Mouse (Mus musculus) liver, adult 2 months (tissue): ENCODE data around the gene Gm17949. TPM values are rescaled to one million over a fixed set of nuclear protein-coding genes. Genes with fewer than 3 reads are reported as not detected.
A peak's percentile ranks its signal among the peaks of the same experiment; 100 is the strongest.

Experiments used
- DNase-seq: peaks from one replicate; pipeline ENCODE4 v3.0.0-alpha.2; 2011; ENCODE audit warnings: low read depth, low spot score; ENCODE audit errors: extremely low read depth
- H3K27ac ChIP-seq: fragments of 200-500 bp; replicated peaks from 2 replicates; pipeline ENCODE4 v1.5.1; 2012; ENCODE audit warnings: low read depth, mild to moderate bottlenecking, control low read depth, inconsistent platforms, low read length; ENCODE audit not compliant: insufficient read depth
- H3K27me3 ChIP-seq: fragments of 200-500 bp; 2 replicates; pipeline ENCODE4 v1.6.1; 2012; ENCODE audit warnings: mild to moderate bottlenecking, moderate library complexity, low read length, inconsistent platforms; ENCODE audit not compliant: control insufficient read depth, insufficient read depth
- H3K36me3 ChIP-seq: fragments of 200-500 bp; 2 replicates; pipeline ENCODE4 v1.6.1; 2012; ENCODE audit warnings: low read length, inconsistent platforms; ENCODE audit not compliant: control insufficient read depth, insufficient read depth
- H3K4me1 ChIP-seq: fragments of 200-500 bp; 2 replicates; pipeline ENCODE4 v1.6.1; 2011; ENCODE audit warnings: low read length; ENCODE audit not compliant: control insufficient read depth, insufficient read depth
- H3K4me3 ChIP-seq: fragments of 200-500 bp; 2 replicates; pipeline ENCODE4 v1.5.1; 2011; ENCODE audit warnings: low read depth, mild to moderate bottlenecking, control low read depth, low read length, moderate library complexity; ENCODE audit not compliant: insufficient read depth
- H3K79me2 ChIP-seq: fragments of 200-500 bp; 2 replicates; pipeline ENCODE4 v1.6.1; 2012; ENCODE audit warnings: inconsistent platforms, mild to moderate bottlenecking, low read length, moderate library complexity; ENCODE audit not compliant: control insufficient read depth, insufficient read depth
- H3K9ac ChIP-seq: fragments of 200-500 bp; 2 replicates; pipeline ENCODE4 v1.6.1; 2012; ENCODE audit warnings: low read depth, mild to moderate bottlenecking, control low read depth, inconsistent platforms, low read length
- CTCF ChIP-seq: fragments of 200-500 bp; IDR thresholded peaks from 2 replicates; pipeline ENCODE4 v1.5.1; 2011; ENCODE audit warnings: low read depth, low read length, control low read depth
- POLR2A ChIP-seq: fragments of 200-500 bp; IDR thresholded peaks from 2 replicates; pipeline ENCODE4 v1.6.1; 2011; ENCODE audit warnings: low read length, control low read depth; ENCODE audit not compliant: insufficient read depth; ENCODE audit errors: extremely low read depth
- WGBS: fragments of 180-500 bp; shearing (Covaris S2); methylation state at CpG from one replicate; pipeline ENCODE4 v1.1.7; 2018; 5-methylcytosine and 5-hydroxymethylcytosine counted together
- polyA plus RNA-seq: library from polyadenylated mRNA; depleted of rRNA; stranded (reverse); fragments of >200 nt; gene quantifications from 2 replicates; pipeline ENCODE4 v1.2.3, GENCODE M21; 2012; rRNA removed
- total RNA-seq: library from RNA; depleted of rRNA; stranded (reverse); fragments of >200 nt; gene quantifications from 2 replicates; pipeline ENCODE4 v1.2.3, GENCODE M21; 2014; rRNA removed

Gene Gm17949
- total and polyA plus RNA-seq, 2 experiments: not detected

DNA sequence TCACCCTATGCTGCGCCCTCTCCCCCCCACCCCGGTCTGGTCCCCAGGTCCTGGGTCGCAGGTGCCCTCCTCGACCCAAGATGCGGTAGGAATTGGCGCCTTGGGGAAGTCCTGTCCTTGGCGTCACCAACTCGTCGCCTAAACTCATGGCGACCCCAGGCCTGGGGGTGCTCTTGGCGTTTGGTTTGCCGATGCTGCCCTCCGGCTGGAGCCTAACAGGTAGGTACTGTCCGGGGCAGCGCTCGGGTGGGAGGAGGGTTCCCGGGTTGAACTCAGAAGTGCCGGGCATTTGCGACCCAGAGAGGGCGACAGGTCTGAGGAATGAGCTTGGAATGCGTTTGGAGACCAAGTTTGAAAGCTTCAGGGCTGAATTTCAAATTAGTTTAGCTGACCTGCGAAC, 51.3 kb downstream of the Gm17949 start:
- DNase-seq: peak; percentile 27
- peaks cover 4% of the 10 kb centered on the region; the same call in 1 of the 2 replicates for H3K79me2 ChIP-seq
- 1% methylated on average over 22 of the region's 22 CpGs for WGBS
- peak overlapping the region; percentile 83 for H3K9ac ChIP-seq
- no peaks in the 10 kb centered on the region for H3K27me3 ChIP-seq
- H3K27ac ChIP-seq: peak overlapping the region; percentile 80
- H3K4me1 ChIP-seq: peaks cover 13% of the 10 kb centered on the region
- H3K36me3 ChIP-seq: no peaks in the 10 kb centered on the region; the same call in 1 of the 2 replicates
- TF ChIP-seq POLR2A: no peak
- no peak for TF ChIP-seq CTCF
- H3K4me3 ChIP-seq: peak overlapping the region; percentile 78

DNA sequence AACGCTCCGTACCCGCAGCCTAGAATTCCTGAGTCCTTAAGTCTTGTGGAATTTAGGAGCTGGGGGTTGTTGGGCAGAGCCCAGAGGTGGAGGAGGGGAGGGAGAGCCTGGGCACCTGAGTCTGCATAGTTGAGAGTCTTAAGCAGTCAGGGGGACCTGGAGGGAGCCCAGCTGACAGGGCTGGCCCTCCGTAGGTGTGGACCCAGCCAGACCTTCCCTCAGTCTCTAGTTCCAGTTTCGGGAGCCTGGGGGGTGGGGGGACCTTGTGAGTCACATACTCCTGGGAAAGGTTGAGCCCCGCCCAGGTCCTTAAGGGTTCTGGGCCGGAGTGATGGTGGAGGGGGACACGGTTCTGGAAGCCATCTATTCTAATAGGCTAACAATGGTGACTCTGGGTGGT, 51.8 kb downstream of the Gm17949 start:
- peaks cover 4% of the 10 kb centered on the region; the same call in 1 of the 2 replicates for H3K79me2 ChIP-seq
- 26% methylated on average over 8 of the region's 8 CpGs for WGBS
- TF ChIP-seq CTCF: no peak
- TF ChIP-seq POLR2A: no peak
- no peak overlapping the region for H3K27ac ChIP-seq
- peaks cover 10% of the 10 kb centered on the region for H3K4me1 ChIP-seq
- no peak for DNase-seq
- H3K27me3 ChIP-seq: no peaks in the 10 kb centered on the region
- H3K9ac ChIP-seq: peak overlapping the region; percentile 21; the same call in 1 of the 2 replicates
- no peaks in the 10 kb centered on the region for H3K36me3 ChIP-seq
- H3K4me3 ChIP-seq: peak overlapping the region; percentile 43

DNA sequence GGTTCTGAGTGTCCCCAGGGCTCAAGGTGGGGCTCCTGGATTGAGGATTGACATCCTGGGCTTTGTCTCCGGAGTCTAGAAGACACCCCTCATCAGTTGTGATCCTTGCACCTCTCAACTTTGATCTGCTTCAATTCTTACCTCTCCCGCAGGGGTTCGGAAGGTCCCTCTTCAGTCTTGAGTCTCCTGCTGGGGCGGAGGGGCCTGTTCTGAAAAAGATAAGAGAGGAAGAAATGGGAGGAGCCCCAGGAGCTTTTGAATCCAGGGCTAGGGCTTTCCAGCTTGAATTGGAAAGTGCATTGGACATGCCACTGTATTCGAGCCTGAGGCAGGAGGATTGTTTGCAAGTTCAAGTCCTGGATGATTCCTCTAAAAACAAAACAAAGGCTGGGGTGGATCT, 55.6 kb downstream of the Gm17949 start:
- H3K4me1 ChIP-seq: 0 out of 2 replicates have a peak, but pooled peaks cover 3% of the 10 kb centered on the region
- no peaks in the 10 kb centered on the region for H3K27me3 ChIP-seq
- TF ChIP-seq POLR2A (no peak), CTCF (no peak)
- H3K27ac ChIP-seq: no peak overlapping the region
- no peak for DNase-seq
- H3K36me3 ChIP-seq: no peaks in the 10 kb centered on the region
- H3K4me3 ChIP-seq: no peak overlapping the region
- peaks cover 4% of the 10 kb centered on the region; the same call in 1 of the 2 replicates for H3K79me2 ChIP-seq
- WGBS: 79% methylated on average over 5 of the region's 5 CpGs
- no peak overlapping the region for H3K9ac ChIP-seq

DNA sequence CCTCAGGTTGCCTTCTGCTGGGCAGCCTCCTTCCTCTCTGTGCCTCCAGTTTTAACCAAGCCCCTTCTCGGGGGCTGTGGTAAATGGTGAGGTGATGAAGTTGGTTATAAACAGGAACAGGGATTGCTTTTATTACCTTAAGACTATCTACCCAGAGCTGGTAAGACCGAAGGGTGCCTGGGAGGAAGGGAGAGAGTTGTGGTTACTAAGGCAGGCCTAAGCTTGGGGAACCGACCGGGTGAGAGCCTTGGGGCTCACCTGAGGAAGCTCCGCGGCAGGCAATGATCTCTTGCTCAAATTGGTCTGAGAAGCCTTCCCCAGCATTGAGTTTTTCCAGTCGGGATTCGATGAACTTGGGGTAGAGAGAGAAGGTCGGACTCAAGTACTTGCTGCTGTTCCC, 59.0 kb downstream of the Gm17949 start:
- H3K4me1 ChIP-seq: no peaks in the 10 kb centered on the region
- no peak overlapping the region for H3K9ac ChIP-seq
- no peaks in the 10 kb centered on the region for H3K36me3 ChIP-seq
- TF ChIP-seq POLR2A (no peak), CTCF (no peak)
- 31% methylated on average over 9 of the region's 9 CpGs for WGBS
- H3K4me3 ChIP-seq: no peak overlapping the region
- H3K27ac ChIP-seq: no peak overlapping the region
- H3K27me3 ChIP-seq: no peaks in the 10 kb centered on the region
- no peak for DNase-seq
- no peaks in the 10 kb centered on the region for H3K79me2 ChIP-seq

DNA sequence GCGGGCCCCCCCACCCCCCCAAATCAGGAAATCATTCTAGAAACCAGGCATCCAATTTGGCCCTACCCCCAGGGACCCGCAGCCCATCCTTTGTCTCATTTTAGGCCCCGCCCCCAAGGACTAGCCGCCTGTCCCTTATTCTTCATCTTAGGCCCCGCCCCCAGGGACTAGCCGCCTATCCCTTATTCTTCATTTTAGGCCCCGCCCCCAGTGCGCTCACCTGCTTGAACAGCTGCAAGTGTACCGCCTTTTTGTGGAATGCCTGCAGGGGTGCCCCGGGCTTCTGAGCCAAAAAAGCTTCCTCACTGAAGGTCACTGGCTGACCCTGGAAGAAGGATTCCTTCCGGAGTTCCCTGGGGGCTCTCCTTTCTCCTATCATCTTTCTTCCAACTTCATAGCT, 59.4 kb downstream of the Gm17949 start:
- no peak for DNase-seq
- Histone ChIP-seq H3K27ac (no peak overlapping the region), H3K9ac (no peak overlapping the region), H3K36me3 (no peaks in the 10 kb centered on the region), H3K27me3 (no peaks in the 10 kb centered on the region), H3K4me3 (no peak overlapping the region), H3K4me1 (no peaks in the 10 kb centered on the region), H3K79me2 (no peaks in the 10 kb centered on the region)
- TF ChIP-seq POLR2A (no peak), CTCF (no peak)
- 12% methylated on average over 11 of the region's 11 CpGs for WGBS

Other genes with a start within 250 kb of the Gm17949 start
- 7.2 and 11.9 TPM in 2 replicates for gene Dus3l, start 246.7 kb upstream of the Gm17949 start, total RNA-seq
- 19.7 and 25.7 TPM in 2 replicates for gene Dus3l, start 246.7 kb upstream of the Gm17949 start, polyA plus RNA-seq
- 0.18 TPM in 1 of 2 replicates, not detected in the other for gene Prr22, start 241.2 kb upstream of the Gm17949 start, total RNA-seq
- 0.85 and 1.5 TPM in 2 replicates for gene Prr22, start 241.2 kb upstream of the Gm17949 start, polyA plus RNA-seq
- 0.18 and 0.54 TPM in 2 replicates for gene Rfx2, start 180.5 kb upstream of the Gm17949 start, total RNA-seq
- 0.87 and 1.0 TPM in 2 replicates for gene Rfx2, start 180.5 kb upstream of the Gm17949 start, polyA plus RNA-seq
- gene Acsbg2, start 137.0 kb upstream of the Gm17949 start, total RNA-seq: not detected in 2 replicates
- gene Acsbg2, start 137.0 kb upstream of the Gm17949 start, polyA plus RNA-seq: not detected in 2 replicates
- gene 1700061G19Rik, start 136.0 kb upstream of the Gm17949 start, total RNA-seq: not detected in 2 replicates
- 0.02 TPM in 1 of 2 replicates, not detected in the other for gene 1700061G19Rik, start 136.0 kb upstream of the Gm17949 start, polyA plus RNA-seq
- 3.0 and 4.4 TPM in 2 replicates for gene Mllt1, start 76.1 kb upstream of the Gm17949 start, total RNA-seq
- gene Mllt1, start 76.1 kb upstream of the Gm17949 start, polyA plus RNA-seq: 19.4 and 22.7 TPM in 2 replicates
- gene Acer1, start 29.3 kb upstream of the Gm17949 start, total RNA-seq: not detected in 2 replicates
- gene Acer1, start 29.3 kb upstream of the Gm17949 start, polyA plus RNA-seq: not detected in 2 replicates
- gene Clpp, start 21.2 kb upstream of the Gm17949 start, total RNA-seq: 75.6 and 93.8 TPM in 2 replicates
- 174 and 184 TPM in 2 replicates for gene Clpp, start 21.2 kb upstream of the Gm17949 start, polyA plus RNA-seq
- 23.2 and 24.4 TPM in 2 replicates for gene Alkbh7, start 14.1 kb upstream of the Gm17949 start, total RNA-seq
- gene Alkbh7, start 14.1 kb upstream of the Gm17949 start, polyA plus RNA-seq: 42.0 and 51.1 TPM in 2 replicates
- not detected in 2 replicates for gene Pspn, start 11.5 kb upstream of the Gm17949 start, total RNA-seq
- not detected in 2 replicates for gene Pspn, start 11.5 kb upstream of the Gm17949 start, polyA plus RNA-seq
- 10.9 and 11.9 TPM in 2 replicates for gene Gtf2f1, start 181 bp upstream of the Gm17949 start, total RNA-seq
- 10.4 and 10.6 TPM in 2 replicates for gene Gtf2f1, start 181 bp upstream of the Gm17949 start, polyA plus RNA-seq
- gene Khsrp, start 20.1 kb downstream of the Gm17949 start, total RNA-seq: 7.6 and 15.6 TPM in 2 replicates
- 30.3 and 38.9 TPM in 2 replicates for gene Khsrp, start 20.1 kb downstream of the Gm17949 start, polyA plus RNA-seq
- gene Slc25a41, start 30.2 kb downstream of the Gm17949 start, total RNA-seq: not detected in 2 replicates
- gene Slc25a41, start 30.2 kb downstream of the Gm17949 start, polyA plus RNA-seq: not detected in 2 replicates
- 21.9 and 27.7 TPM in 2 replicates for gene Crb3, start 47.6 kb downstream of the Gm17949 start, total RNA-seq
- 45.6 and 57.7 TPM in 2 replicates for gene Crb3, start 47.6 kb downstream of the Gm17949 start, polyA plus RNA-seq
- gene Slc25a23, start 48.4 kb downstream of the Gm17949 start, total RNA-seq: 54.9 and 94.6 TPM in 2 replicates
- 212 and 255 TPM in 2 replicates for gene Slc25a23, start 48.4 kb downstream of the Gm17949 start, polyA plus RNA-seq
- gene Dennd1c, start 67.0 kb downstream of the Gm17949 start, total RNA-seq: 0.54 and 0.92 TPM in 2 replicates
- 1.2 and 1.6 TPM in 2 replicates for gene Dennd1c, start 67.0 kb downstream of the Gm17949 start, polyA plus RNA-seq
- 0.18 and 0.27 TPM in 2 replicates for gene Tubb4a, start 76.3 kb downstream of the Gm17949 start, total RNA-seq
- gene Tubb4a, start 76.3 kb downstream of the Gm17949 start, polyA plus RNA-seq: 0.16 and 0.24 TPM in 2 replicates
- 0.18 and 0.54 TPM in 2 replicates for gene Tnfsf9, start 93.9 kb downstream of the Gm17949 start, total RNA-seq
- 0.09 and 0.15 TPM in 2 replicates for gene Tnfsf9, start 93.9 kb downstream of the Gm17949 start, polyA plus RNA-seq
- gene Cd70, start 138.3 kb downstream of the Gm17949 start, total RNA-seq: 1.0 TPM in 1 of 2 replicates, not detected in the other
- gene Cd70, start 138.3 kb downstream of the Gm17949 start, polyA plus RNA-seq: not detected in 2 replicates
- gene Tnfsf14, start 182.7 kb downstream of the Gm17949 start, total RNA-seq: 0.27 and 0.28 TPM in 2 replicates
- gene Tnfsf14, start 182.7 kb downstream of the Gm17949 start, polyA plus RNA-seq: 0.42 and 0.75 TPM in 2 replicates
- 5,384 and 7,708 TPM in 2 replicates for gene C3, start 216.7 kb downstream of the Gm17949 start, total RNA-seq
- gene C3, start 216.7 kb downstream of the Gm17949 start, polyA plus RNA-seq: 3,773 and 3,833 TPM in 2 replicates
- gene Gpr108, start 237.0 kb downstream of the Gm17949 start, total RNA-seq: 10.7 and 11.7 TPM in 2 replicates
- 19.3 and 23.7 TPM in 2 replicates for gene Gpr108, start 237.0 kb downstream of the Gm17949 start, polyA plus RNA-seq
- 4.6 and 5.1 TPM in 2 replicates for gene Trip10, start 238.0 kb downstream of the Gm17949 start, total RNA-seq
- gene Trip10, start 238.0 kb downstream of the Gm17949 start, polyA plus RNA-seq: 4.8 and 7.2 TPM in 2 replicates